Mouse (Mus musculus) C2C12 (cell line): Measurements from ENCODE around the gene Frmd5. TPM values are rescaled to one million over a fixed set of nuclear protein-coding genes. Genes with fewer than 3 reads are reported as not detected.
"Not testable (repeated sequence)": the region's sequence is repeated elsewhere in the genome, so short reads cannot be mapped to it uniquely, and the experiment has no call there.

Experiments
- H3K27me3 ChIP-seq: one replicate; pipeline ENCODE4 v1.6.1; 2011; ENCODE audit not compliant: control insufficient read depth, insufficient read depth, insufficient read length
- H3K36me3 ChIP-seq: one replicate; pipeline ENCODE4 v1.6.1; 2011; ENCODE audit not compliant: control insufficient read depth, insufficient read depth
- H3K4me3 ChIP-seq: one replicate; pipeline ENCODE4 v1.5.1; 2011; ENCODE audit warnings: mild to moderate bottlenecking, control low read depth; ENCODE audit not compliant: poor library complexity, insufficient read depth, severe bottlenecking
- H3K79me2 ChIP-seq: one replicate; pipeline ENCODE4 v1.6.1; 2011; ENCODE audit not compliant: control insufficient read depth, insufficient read depth
- H3K79me3 ChIP-seq: one replicate; pipeline ENCODE4 v1.6.1; 2011; ENCODE audit warnings: low read depth, control low read depth
- H3ac ChIP-seq: one replicate; pipeline ENCODE3; 2011; ENCODE audit warnings: low read depth; ENCODE audit not compliant: control insufficient read depth, insufficient read length
- CEBPB ChIP-seq: IDR thresholded peaks from one replicate; pipeline ENCODE4 v1.6.1; 2011; ENCODE audit warnings: low read depth, mild to moderate bottlenecking, control low read depth, moderate library complexity
- CTCF ChIP-seq: IDR thresholded peaks from one replicate; pipeline ENCODE4 v1.5.1; 2011; ENCODE audit not compliant: control insufficient read depth, insufficient read depth, insufficient read length
- FOSL1 ChIP-seq: IDR thresholded peaks from one replicate; pipeline ENCODE4 v1.8.0; 2011; ENCODE audit warnings: mild to moderate bottlenecking, low read length; ENCODE audit not compliant: poor library complexity, insufficient read depth, severe bottlenecking
- MAX ChIP-seq: IDR thresholded peaks from one replicate; pipeline ENCODE4 v1.6.1; 2011; ENCODE audit warnings: mild to moderate bottlenecking, control low read depth
- MYOD1 ChIP-seq: IDR thresholded peaks from one replicate; pipeline ENCODE4 v1.6.1; 2011; ENCODE audit warnings: low read depth; ENCODE audit not compliant: control insufficient read depth, insufficient read length
- MYOG ChIP-seq: IDR thresholded peaks from one replicate; pipeline ENCODE4 v1.6.1; 2011; ENCODE audit not compliant: control insufficient read depth, insufficient read length; ENCODE audit errors: extremely low read depth
- USF1 ChIP-seq: IDR thresholded peaks from one replicate; pipeline ENCODE4 v1.6.1; 2011; ENCODE audit warnings: low read depth, mild to moderate bottlenecking, control low read depth, moderate library complexity
- polyA plus RNA-seq: library from polyadenylated mRNA; unstranded; fragments of >200 nt; fragmentation: generic; extraction: Trizol; gene quantifications from one replicate; pipeline ENCODE4 v1.2.1, GENCODE M21; 2012; ENCODE audit warnings: missing spikeins

Frmd5 gene
- polyA plus RNA-seq, 1 experiment: 0.51 TPM

DNA sequence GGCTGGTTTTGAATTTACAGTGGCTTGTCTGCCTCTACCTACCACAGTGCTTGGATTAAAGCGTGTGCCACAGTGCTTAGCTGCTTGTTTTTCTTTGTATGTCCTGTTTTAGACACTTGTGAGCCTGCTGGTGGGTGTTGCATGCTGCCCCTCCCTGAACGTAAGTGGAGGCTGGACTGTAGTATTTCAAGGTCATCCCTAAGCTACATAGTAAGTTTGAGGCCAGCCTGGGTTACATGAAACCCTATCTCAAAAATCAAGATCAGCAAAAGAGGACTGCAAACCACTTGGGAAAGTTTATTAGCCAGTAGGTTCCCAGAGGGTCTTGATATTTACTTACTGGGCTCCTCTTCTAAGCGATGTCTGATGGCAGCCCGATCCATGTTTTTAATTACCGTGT, 288.8 kb downstream of the Frmd5 start:
- H3ac ChIP-seq: no peak overlapping the region
- peaks cover 4% of the 10 kb centered on the region for H3K79me2 ChIP-seq
- H3K36me3 ChIP-seq: peaks cover 18% of the 10 kb centered on the region
- no peak for TF ChIP-seq CEBPB
- TF ChIP-seq USF1: no peak
- no peak for TF ChIP-seq MYOG
- no peak for TF ChIP-seq MAX
- no peak for TF ChIP-seq CTCF
- TF ChIP-seq MYOD1: no peak
- no peak for TF ChIP-seq FOSL1
- no peak overlapping the region for H3K4me3 ChIP-seq
- no peaks in the 10 kb centered on the region for H3K79me3 ChIP-seq
- H3K27me3 ChIP-seq: no peaks in the 10 kb centered on the region

DNA sequence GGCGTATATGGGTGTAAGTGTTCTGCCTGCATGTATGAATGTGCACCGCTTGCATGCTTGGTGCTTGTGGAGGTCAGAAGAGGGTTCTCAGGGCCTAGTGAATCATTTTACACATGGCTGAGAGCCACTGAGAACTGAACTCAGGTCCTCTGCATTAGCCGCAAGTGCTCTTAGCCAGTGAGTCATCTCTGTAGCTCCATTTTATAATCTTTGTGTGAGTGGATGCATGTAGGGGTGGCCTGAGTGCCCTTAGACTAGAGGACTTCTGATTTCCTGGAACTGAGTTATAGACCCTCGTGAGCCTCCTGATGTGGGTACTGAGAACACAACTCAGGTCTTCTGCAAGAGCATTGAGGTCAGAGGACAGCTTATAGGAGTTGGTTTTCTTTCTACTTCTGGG, 292.7 kb downstream of the Frmd5 start:
- Histone ChIP-seq H3K79me2 (peaks cover 26% of the 10 kb centered on the region), H3K79me3 (peaks cover 14% of the 10 kb centered on the region), H3K4me3 (no peak overlapping the region), H3ac (no peak overlapping the region), H3K36me3 (peaks cover 31% of the 10 kb centered on the region), H3K27me3 (no peaks in the 10 kb centered on the region)
- TF ChIP-seq USF1: no peak
- no peak for TF ChIP-seq MYOG

DNA sequence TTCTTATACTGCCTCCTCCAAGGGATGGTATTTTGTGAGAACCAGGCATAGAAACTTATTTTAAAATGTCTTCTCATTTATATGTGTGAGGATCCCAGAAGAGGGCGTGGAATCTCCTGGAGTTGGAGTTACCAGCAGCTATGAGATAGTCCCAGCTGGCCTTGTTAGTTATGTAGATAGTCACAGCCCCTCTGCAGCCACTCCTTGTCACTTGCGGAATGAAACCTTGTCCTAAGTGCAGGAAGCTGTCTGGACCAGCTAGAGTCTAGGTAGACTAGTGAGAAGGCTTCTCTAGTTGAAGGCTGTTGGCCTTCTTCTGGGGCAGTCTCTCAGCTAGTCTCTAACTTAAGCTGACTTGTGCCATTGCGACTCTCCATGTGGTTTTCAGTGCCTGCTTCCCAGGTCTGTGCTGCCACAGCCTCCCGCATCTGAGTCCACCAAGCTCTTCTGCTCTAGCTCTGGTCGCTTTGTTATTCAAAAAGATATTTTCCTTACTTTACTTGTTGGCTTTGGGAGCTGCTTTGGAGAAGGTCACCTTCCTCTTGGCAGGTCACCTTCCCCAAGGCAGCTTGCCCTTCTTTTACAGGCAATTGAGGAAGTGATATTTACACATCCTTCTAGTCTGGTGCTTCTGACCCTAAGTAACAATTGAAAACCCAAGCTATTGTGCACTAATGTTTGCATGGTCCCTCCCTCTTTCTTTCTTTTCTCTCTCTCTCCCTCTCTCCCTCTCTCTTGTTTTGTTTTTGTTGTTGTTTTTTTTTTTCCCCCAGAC, 293.7 kb downstream of the Frmd5 start:
- H3K36me3 ChIP-seq: peaks cover 31% of the 10 kb centered on the region
- H3K27me3 ChIP-seq, H3ac ChIP-seq, H3K4me3 ChIP-seq: not testable (repeated sequence)
- peaks cover 17% of the 10 kb centered on the region for H3K79me3 ChIP-seq
- H3K79me2 ChIP-seq: peaks cover 36% of the 10 kb centered on the region

DNA sequence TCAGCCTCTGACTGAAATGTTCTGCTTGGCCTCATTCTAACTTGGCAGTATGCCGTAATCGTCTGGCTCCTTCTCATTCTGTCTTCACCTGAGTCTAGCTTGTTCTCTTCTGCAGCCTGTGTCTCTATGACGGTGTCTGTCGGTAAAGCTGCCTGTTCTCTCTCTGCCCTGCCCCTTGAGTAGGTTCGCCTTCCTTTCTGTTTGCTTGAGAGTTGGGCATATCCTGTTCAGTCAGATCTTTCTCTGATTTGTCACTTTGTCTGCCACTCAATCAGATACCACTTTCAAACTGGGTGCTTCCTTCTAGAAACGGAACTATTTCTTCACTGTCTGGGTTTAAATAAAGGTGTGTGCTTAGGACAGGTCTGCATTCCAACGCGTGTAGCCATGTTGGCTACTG, 295.5 kb downstream of the Frmd5 start:
- H3K79me2 ChIP-seq: peaks cover 52% of the 10 kb centered on the region
- no peak overlapping the region for H3K4me3 ChIP-seq
- TF ChIP-seq MAX (no peak), MYOG (no peak), CEBPB (no peak), FOSL1 (no peak), CTCF (no peak), MYOD1 (no peak), USF1 (no peak)
- no peaks in the 10 kb centered on the region for H3K27me3 ChIP-seq
- peaks cover 22% of the 10 kb centered on the region for H3K36me3 ChIP-seq
- H3K79me3 ChIP-seq: peaks cover 26% of the 10 kb centered on the region
- H3ac ChIP-seq: no peak overlapping the region

DNA sequence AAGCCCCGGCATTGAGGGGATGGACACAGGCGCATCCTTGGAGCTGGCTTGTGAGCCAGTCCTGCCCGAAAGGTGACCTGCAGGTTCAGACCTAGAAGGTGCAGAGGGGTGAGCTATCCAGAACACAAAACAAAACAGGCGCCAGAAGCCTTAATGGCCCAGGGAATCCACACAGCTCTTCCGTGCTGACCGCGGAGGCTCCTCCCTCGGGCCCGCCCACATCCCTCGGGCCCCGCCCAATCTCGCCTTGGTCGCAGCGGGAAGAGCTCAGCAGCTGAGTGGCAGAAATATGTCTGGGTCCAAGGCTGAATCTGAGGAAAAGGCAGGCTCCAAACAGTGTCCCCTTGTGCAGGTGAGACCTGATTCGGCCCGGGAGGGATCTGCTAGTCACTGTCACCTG, 297.3 kb downstream of the Frmd5 start:
- H3K27me3 ChIP-seq: no peaks in the 10 kb centered on the region
- peak overlapping the region; percentile 67 for H3ac ChIP-seq
- no peak overlapping the region for H3K4me3 ChIP-seq
- H3K36me3 ChIP-seq: peaks cover 17% of the 10 kb centered on the region
- H3K79me2 ChIP-seq: peaks cover 58% of the 10 kb centered on the region
- peaks cover 28% of the 10 kb centered on the region for H3K79me3 ChIP-seq
- TF ChIP-seq MYOG: no peak
- TF ChIP-seq MAX: no peak
- no peak for TF ChIP-seq CTCF
- TF ChIP-seq USF1: no peak

DNA sequence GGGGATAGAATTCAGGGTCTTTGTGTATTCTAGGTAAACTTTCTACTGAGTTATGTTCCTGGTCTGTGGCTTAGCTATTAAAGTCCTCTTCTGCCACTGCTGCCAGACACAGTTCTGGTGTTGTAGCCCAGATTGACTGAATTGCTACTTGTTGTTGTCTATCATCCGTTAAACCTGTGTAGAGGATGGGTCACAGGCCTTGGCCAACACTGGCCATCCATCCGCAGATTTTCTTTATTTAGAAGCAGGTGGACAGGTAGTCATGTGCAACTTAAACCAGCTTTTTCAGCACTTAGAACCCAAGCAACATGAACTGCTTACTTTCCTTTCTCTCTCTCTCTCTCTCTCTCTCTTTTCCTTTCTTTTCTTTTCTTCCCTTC, 298.9 kb downstream of the Frmd5 start:
- peak overlapping the region; percentile 18 for H3ac ChIP-seq
- TF ChIP-seq MAX (no peak), FOSL1 (no peak), MYOG (no peak), USF1 (no peak), CTCF (no peak), CEBPB (no peak), MYOD1 (no peak)
- H3K79me3 ChIP-seq: peaks cover 32% of the 10 kb centered on the region
- H3K79me2 ChIP-seq: peaks cover 63% of the 10 kb centered on the region
- peak overlapping the region; percentile 85 for H3K4me3 ChIP-seq
- H3K36me3 ChIP-seq: peaks cover 13% of the 10 kb centered on the region
- no peaks in the 10 kb centered on the region for H3K27me3 ChIP-seq
